Mouse (Mus musculus) adrenal gland, adult 18-20 months (tissue): ENCODE data around the gene Prkn. TPM values are rescaled to one million over a fixed set of nuclear protein-coding genes. Genes with fewer than 3 reads are reported as not detected.

ENCODE experiments used
- DNase-seq, 2 experiments: peaks; one replicate each; pipeline ENCODE4 v3.0.0; 2021 to 2022; ENCODE audit warnings: low spot score in 2 of 2
- total RNA-seq, 2 experiments: library from RNA; stranded (reverse); gene quantifications; 1 replicate in 1 of 2; 2 replicates in 1 of 2; pipeline ENCODE4 v1.2.3; 2021

Prkn gene
- total RNA-seq, 2 experiments from 2014 or later = 10.2 to 13.8 TPM

GRCm38 (mm10) chr17:11730656-11731594 is 890.7 kb downstream of the Prkn start:
- no peak for DNase-seq

- DNase-seq = no peak
Observed at GRCm38 (mm10) chr17:11735158-11735877, 895.1 kb downstream of the Prkn start.

- no peak for DNase-seq
Observed at GRCm38 (mm10) chr17:11736531-11736930, 896.3 kb downstream of the Prkn start.

- no peak for DNase-seq
Observed at GRCm38 (mm10) chr17:11737905-11738304, 897.7 kb downstream of the Prkn start.

GRCm38 (mm10) chr17:11740716-11741115 is 900.5 kb downstream of the Prkn start:
- DNase-seq = no peak

- DNase-seq = no peak
Observed at GRCm38 (mm10) chr17:11741161-11741560, 901.0 kb downstream of the Prkn start.

- no peak for DNase-seq
Observed at GRCm38 (mm10) chr17:11751251-11751650, 911.1 kb downstream of the Prkn start.

GRCm38 (mm10) chr17:11752686-11753085 is 912.5 kb downstream of the Prkn start:
- DNase-seq = no peak

- no peak for DNase-seq
Observed at GRCm38 (mm10) chr17:11765117-11765516, 924.9 kb downstream of the Prkn start.

- no peak for DNase-seq
Observed at GRCm38 (mm10) chr17:11765581-11765980, 925.4 kb downstream of the Prkn start.

GRCm38 (mm10) chr17:11767301-11767700 is 927.1 kb downstream of the Prkn start:
- peak in 1 of 2 experiments; percentile 17 for DNase-seq

GRCm38 (mm10) chr17:11768345-11768744 is 928.2 kb downstream of the Prkn start:
- no peak for DNase-seq

GRCm38 (mm10) chr17:11768971-11769370 is 928.8 kb downstream of the Prkn start:
- DNase-seq = no peak

- DNase-seq = no peak
Observed at GRCm38 (mm10) chr17:11769513-11769912, 929.3 kb downstream of the Prkn start.

- DNase-seq = no peak
Observed at GRCm38 (mm10) chr17:11779547-11779946, 939.4 kb downstream of the Prkn start.

- no peak for DNase-seq
Observed at GRCm38 (mm10) chr17:11780005-11780404, 939.8 kb downstream of the Prkn start.

GRCm38 (mm10) chr17:11780805-11781481 is 940.8 kb downstream of the Prkn start:
- DNase-seq = no peak

- no peak for DNase-seq
Observed at GRCm38 (mm10) chr17:11788270-11788936, 948.2 kb downstream of the Prkn start.

GRCm38 (mm10) chr17:11795979-11796378 is 955.8 kb downstream of the Prkn start:
- no peak for DNase-seq

GRCm38 (mm10) chr17:11801226-11801625 is 961.0 kb downstream of the Prkn start:
- no peak for DNase-seq

- DNase-seq = no peak
Observed at GRCm38 (mm10) chr17:11807280-11807679, 967.1 kb downstream of the Prkn start.
